Mouse (Mus musculus) embryo, embryonic 10 days (tissue): ENCODE data around the gene Gm11541.
A peak's percentile ranks its signal among the peaks of the same experiment; 100 is the strongest.
"Not testable (repeated sequence)": the region's sequence is repeated elsewhere in the genome, so short reads cannot be mapped to it uniquely, and the experiment has no call there.

ENCODE experiments used
- DNase-seq: peaks from one replicate; pipeline ENCODE4 v3.0.0-alpha.2; 2015; ENCODE audit warnings: low spot score

Gm11541 gene

GRCm38 (mm10) chr11:94697140-94697539 is 7.2 kb downstream of the Gm11541 start:
- DNase-seq: no peak

DNA sequence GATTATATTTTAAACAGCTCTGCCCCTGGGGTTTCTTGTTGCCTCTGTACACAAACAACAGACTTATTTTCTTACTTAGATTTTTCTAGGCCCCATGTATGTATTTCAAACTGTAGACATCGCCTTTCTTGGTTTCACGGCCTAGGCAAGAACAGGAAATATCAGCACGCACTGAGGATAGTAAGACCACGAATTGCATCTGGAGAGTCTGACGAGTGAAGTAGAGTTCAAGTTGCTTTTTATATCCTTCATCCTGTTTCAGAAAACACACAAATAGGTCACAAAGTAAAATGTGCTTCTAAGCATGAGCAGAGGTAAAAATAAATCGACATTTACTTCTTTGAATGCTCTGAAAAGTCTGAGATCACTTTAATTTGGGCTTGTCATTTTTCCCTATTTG is 8.8 kb downstream of the Gm11541 start:
- no peak for DNase-seq

DNA sequence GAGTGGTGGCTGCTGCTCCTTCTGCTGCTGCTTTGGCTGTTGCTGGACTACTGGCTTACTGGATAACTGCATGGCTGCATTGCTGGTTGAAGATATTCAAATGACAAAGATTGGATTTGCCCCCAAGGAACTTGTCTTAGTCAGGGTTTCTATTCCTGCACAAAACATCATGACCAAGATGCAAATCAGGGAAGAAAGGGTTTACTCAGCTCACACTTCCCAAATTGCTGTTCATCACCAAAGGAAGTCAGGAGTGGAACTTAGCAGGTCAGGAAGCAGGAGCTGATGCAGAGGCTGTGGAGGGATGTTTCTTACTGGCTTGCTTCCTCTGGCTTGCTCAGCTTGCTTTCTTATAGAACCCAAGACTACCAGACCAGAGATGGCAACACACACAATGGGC is 11.8 kb downstream of the Gm11541 start:
- not testable (repeated sequence) for DNase-seq

GRCm38 (mm10) chr11:94687178-94687577 is 17.1 kb downstream of the Gm11541 start:
- no peak for DNase-seq

DNA sequence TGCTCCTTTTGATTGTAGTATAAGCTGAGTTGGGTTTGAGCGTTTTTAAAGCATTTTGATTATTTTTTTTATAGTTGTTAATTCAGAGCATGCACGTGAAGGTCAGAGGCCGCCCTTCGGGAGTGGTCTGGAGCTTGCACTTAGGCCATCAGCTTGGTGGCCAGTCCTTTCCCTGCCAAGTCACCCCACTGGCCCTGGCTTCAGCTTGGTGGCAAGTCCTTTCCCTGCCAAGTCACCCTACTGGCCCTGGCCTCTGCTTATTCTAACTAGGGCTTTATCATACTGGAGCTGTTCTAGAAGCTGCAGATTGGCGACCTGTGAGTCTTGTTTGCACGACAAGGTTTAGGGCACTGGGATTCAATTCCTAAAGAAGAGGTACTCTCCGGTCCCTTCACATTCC is 21.9 kb downstream of the Gm11541 start:
- no peak for DNase-seq

DNA sequence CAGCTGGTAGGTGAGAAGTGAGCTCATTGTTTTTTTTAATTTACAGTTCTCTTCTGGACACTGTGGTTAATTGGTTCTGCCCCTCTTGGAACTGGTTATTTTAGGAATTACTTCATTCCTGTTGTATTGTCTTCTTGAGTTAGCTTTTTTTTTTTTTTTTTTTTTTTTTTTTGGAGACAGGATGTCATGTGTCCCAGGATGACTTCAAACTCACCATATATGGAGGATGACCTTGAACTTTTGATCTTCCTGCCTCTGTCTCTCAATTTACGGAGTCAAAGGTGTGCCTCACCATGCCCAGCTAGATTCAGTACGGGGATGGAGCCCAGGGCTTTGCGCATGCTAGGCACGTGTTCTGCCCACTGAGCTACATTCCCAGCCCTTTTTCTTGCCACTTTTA is 22.7 kb downstream of the Gm11541 start:
- no peak for DNase-seq

- DNase-seq: no peak
Observed at GRCm38 (mm10) chr11:94680639-94681038, 23.7 kb downstream of the Gm11541 start.

GRCm38 (mm10) chr11:94677607-94678145 is 26.6 kb downstream of the Gm11541 start:
- DNase-seq: no peak

- peak; percentile 86 for DNase-seq
Observed at GRCm38 (mm10) chr11:94676754-94677606, 27.3 kb downstream of the Gm11541 start, which contains the start of gene Xylt2. TSS of gene Xylt2 (minus strand) at chr11:94677515.

DNA sequence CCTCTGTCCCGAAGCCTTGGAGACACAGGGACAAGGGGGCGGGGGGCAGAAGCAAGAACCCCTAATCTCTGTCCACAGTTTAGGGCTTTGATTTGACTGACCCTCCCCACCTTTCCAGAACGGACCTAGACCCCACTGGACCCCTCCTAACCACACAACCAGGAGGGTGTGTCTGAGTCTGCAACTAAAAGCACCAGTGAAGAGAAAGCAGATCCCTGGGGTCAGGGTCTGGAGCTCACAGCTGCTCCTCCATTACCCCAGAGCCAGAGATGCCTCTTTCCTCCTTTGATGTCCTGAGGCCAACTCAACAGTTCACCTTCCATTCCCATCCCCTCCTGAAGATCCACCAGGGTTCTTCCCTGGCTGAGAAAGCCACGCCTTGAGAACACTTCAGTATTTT is 28.0 kb downstream of the Gm11541 start:
- peak; percentile 28 for DNase-seq

DNA sequence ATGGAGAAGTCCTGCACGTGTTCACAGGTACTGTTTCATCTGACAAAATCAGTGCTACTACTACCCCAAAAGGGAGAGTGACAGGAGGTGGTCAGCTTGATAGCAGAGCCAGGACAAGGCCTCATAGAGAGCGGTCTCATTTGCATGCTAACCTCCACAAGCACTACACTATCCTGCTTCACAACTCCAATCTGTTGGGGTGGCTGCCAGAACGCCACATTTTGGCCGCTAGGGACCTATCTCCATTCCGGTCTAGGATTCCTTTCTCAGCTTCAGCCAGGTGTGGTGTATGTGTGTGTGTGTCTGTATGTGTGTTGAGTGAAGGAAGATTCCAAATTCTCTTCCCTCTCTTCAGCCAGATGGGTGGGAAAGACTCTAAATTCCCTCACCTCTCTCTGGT is 28.9 kb downstream of the Gm11541 start:
- no peak for DNase-seq

GRCm38 (mm10) chr11:94674984-94675383 is 29.3 kb downstream of the Gm11541 start:
- DNase-seq: no peak

- DNase-seq: no peak
Observed at GRCm38 (mm10) chr11:94665281-94665680, 39.0 kb downstream of the Gm11541 start.

GRCm38 (mm10) chr11:94661344-94661743 is 43.0 kb downstream of the Gm11541 start:
- DNase-seq: no peak

- DNase-seq: peak; percentile 84
Observed at GRCm38 (mm10) chr11:94653663-94654436, 50.4 kb downstream of the Gm11541 start, which contains the start of the genes Mrpl27 and Eme1. TSS of gene Mrpl27 (plus strand) at chr11:94653767. TSS of gene Eme1 (minus strand) at chr11:94653964.

DNA sequence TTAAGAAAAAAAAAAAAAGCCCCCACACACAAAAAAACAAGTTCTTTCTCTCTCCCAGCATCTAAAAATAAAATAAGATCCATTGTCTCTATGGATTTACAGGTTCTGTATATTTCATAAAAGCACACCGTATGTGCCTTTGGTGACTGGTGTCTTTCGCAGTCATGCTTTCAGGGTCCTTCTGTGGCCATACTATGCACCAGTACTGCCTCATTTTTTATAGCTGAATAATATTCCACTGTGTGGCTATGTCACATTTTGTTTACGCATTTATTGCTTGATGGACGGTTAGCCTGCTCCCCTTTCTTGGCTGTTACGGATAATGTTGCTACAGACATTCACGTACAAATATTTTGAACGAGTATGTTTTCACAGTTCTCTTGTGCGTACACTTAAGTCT is 51.3 kb downstream of the Gm11541 start:
- no peak for DNase-seq

DNA sequence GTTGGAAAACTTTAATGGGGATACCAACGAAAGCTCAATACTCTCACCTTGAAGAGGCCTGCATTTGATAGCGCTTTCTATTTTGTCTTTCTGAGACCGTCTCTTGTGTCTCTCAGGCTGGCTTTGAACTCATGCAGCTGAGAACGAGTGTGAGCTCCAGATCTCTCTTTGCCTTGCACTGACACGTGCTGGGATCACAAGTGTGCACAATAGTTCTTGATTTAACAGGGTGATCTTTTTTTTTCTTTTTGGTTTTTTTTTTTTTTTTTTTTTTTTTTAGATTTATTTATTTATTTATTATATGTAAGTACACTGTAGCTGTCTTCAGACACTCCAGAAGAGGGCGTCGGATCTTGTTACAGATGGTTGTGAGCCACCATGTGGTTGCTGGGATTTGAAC is 53.1 kb downstream of the Gm11541 start:
- DNase-seq: not testable (repeated sequence)

- no peak for DNase-seq
Observed at GRCm38 (mm10) chr11:94646457-94646856, 57.8 kb downstream of the Gm11541 start.
